Mouse (Mus musculus) embryonic facial prominence, embryonic 11.5 days (tissue): Measurements from ENCODE around the gene Lrrc75a. TPM values are rescaled to one million over a fixed set of nuclear protein-coding genes. Genes with fewer than 3 reads are reported as not detected.

Experiments
- ATAC-seq: fragments of 200-750 bp; cut with Nextera tagmentation; replicated peaks from 2 replicates; pipeline ENCODE4 v1.8.0; 2017; ENCODE audit warnings: low read depth; ENCODE audit not compliant: insufficient number of reproducible peaks, low FRiP score, low TSS enrichment
- DNase-seq: peaks from one replicate; pipeline ENCODE4 v3.0.0-alpha.2; 2015; ENCODE audit warnings: low spot score
- H3K27ac ChIP-seq: fragments of 300-500 bp; sonication (generic); replicated peaks from 2 replicates; pipeline ENCODE4 v1.5.1; 2014; ENCODE audit warnings: mild to moderate bottlenecking, low read depth, low read length, control low read depth
- H3K27me3 ChIP-seq: fragments of 300-500 bp; sonication (generic); 2 replicates; pipeline ENCODE4 v1.6.1; 2014; ENCODE audit warnings: mild to moderate bottlenecking, low read length, moderate library complexity, mixed read lengths; ENCODE audit not compliant: control insufficient read depth, insufficient read depth
- H3K36me3 ChIP-seq: fragments of 300-500 bp; sonication (generic); replicated peaks from 2 replicates; pipeline ENCODE4 v1.6.1; 2014; ENCODE audit warnings: low read depth, mild to moderate bottlenecking, low read length, moderate library complexity, mixed read lengths; ENCODE audit not compliant: control insufficient read depth, insufficient read depth
- H3K4me1 ChIP-seq: fragments of 300-500 bp; sonication (generic); 2 replicates; pipeline ENCODE4 v1.6.1; 2014; ENCODE audit warnings: low read length, mixed read lengths; ENCODE audit not compliant: control insufficient read depth, insufficient read depth
- H3K4me2 ChIP-seq: fragments of 300-500 bp; sonication (generic); 2 replicates; pipeline ENCODE4 v1.6.1; 2014; ENCODE audit warnings: low read depth, mild to moderate bottlenecking, control low read depth, low read length, moderate library complexity
- H3K4me3 ChIP-seq: fragments of 300-500 bp; sonication (generic); 2 replicates; pipeline ENCODE4 v1.5.1; 2014; ENCODE audit warnings: low read depth, low read length, control low read depth
- H3K9ac ChIP-seq: fragments of 300-500 bp; sonication (generic); replicated peaks from 2 replicates; pipeline ENCODE4 v1.6.1; 2014; ENCODE audit warnings: mild to moderate bottlenecking, control low read depth, low read length
- H3K9me3 ChIP-seq: fragments of 300-500 bp; sonication (generic); replicated peaks from 2 replicates; pipeline ENCODE4 v1.6.1; 2016; ENCODE audit warnings: mild to moderate bottlenecking, low read length, inconsistent platforms, mixed read lengths; ENCODE audit not compliant: control insufficient read depth
- WGBS: fragments of 180-500 bp; shearing (Covaris S2); extraction: QIAGEN DNeasy Blood & Tissue Kit; methylation state at CpG from one replicate; pipeline ENCODE4 v1.1.7; 2014; 5-methylcytosine and 5-hydroxymethylcytosine counted together
- polyA plus RNA-seq: library from polyadenylated mRNA; unstranded; fragments of >200 nt; fragmentation: Nextera tagmentation; extraction: Ambion mirVana; gene quantifications from 2 replicates; pipeline ENCODE4 v1.2.1, GENCODE M21; 2014

Gene Lrrc75a
- polyA plus RNA-seq, 1 experiment from 2014 or later: 14.2 TPM

- WGBS: 79% methylated on average over 10 of the region's 10 CpGs
- no peak overlapping the region for H3K27ac ChIP-seq
- H3K4me3 ChIP-seq: no peak overlapping the region
- no peaks in the 10 kb centered on the region for H3K36me3 ChIP-seq
- H3K27me3 ChIP-seq: no peaks in the 10 kb centered on the region
- H3K4me1 ChIP-seq: no peaks in the 10 kb centered on the region
- H3K9ac ChIP-seq: no peak overlapping the region
- H3K9me3 ChIP-seq: no peaks in the 10 kb centered on the region
- ATAC-seq (no peak), DNase-seq (no peak)
- no peak overlapping the region for H3K4me2 ChIP-seq
These were observed 58.9 kb downstream of the Lrrc75a start for GRCm38 (mm10) chr11:62589391-62589790.

GRCm38 (mm10) chr11:62587034-62587433 lies 61.3 kb downstream of the Lrrc75a start:
- Histone ChIP-seq H3K36me3 (no peaks in the 10 kb centered on the region), H3K4me2 (no peak overlapping the region), H3K4me1 (no peaks in the 10 kb centered on the region), H3K9ac (no peak overlapping the region), H3K4me3 (no peak overlapping the region), H3K9me3 (no peaks in the 10 kb centered on the region), H3K27me3 (no peaks in the 10 kb centered on the region), H3K27ac (no peak overlapping the region)
- no peak for DNase-seq
- no peak for ATAC-seq
- 81% methylated on average over 5 of the region's 5 CpGs for WGBS

GRCm38 (mm10) chr11:62584671-62585206 lies 63.6 kb downstream of the Lrrc75a start:
- Histone ChIP-seq H3K27me3 (no peaks in the 10 kb centered on the region), H3K4me2 (no peak overlapping the region), H3K9ac (no peak overlapping the region), H3K4me3 (no peak overlapping the region), H3K27ac (no peak overlapping the region), H3K9me3 (no peaks in the 10 kb centered on the region), H3K36me3 (no peaks in the 10 kb centered on the region), H3K4me1 (no peaks in the 10 kb centered on the region)
- no peak for ATAC-seq
- DNase-seq: no peak
- WGBS: 82% methylated on average over 9 of the region's 9 CpGs

GRCm38 (mm10) chr11:62583031-62583430 lies 65.3 kb downstream of the Lrrc75a start:
- H3K9me3 ChIP-seq: no peaks in the 10 kb centered on the region
- H3K4me1 ChIP-seq: no peaks in the 10 kb centered on the region
- no peaks in the 10 kb centered on the region for H3K36me3 ChIP-seq
- no peak overlapping the region for H3K4me2 ChIP-seq
- H3K27me3 ChIP-seq: no peaks in the 10 kb centered on the region
- WGBS: 79% methylated on average over 6 of the region's 6 CpGs
- DNase-seq (no peak), ATAC-seq (no peak)
- no peak overlapping the region for H3K4me3 ChIP-seq
- no peak overlapping the region for H3K9ac ChIP-seq
- H3K27ac ChIP-seq: no peak overlapping the region

GRCm38 (mm10) chr11:62576530-62577152 lies 71.7 kb downstream of the Lrrc75a start:
- 67% methylated on average over 16 of the region's 16 CpGs for WGBS
- Histone ChIP-seq H3K27ac (no peak overlapping the region), H3K27me3 (no peaks in the 10 kb centered on the region), H3K4me2 (peak overlapping the region; percentile 87), H3K9ac (no peak overlapping the region; the same call in 1 of the 2 replicates), H3K4me3 (no peak overlapping the region), H3K36me3 (no peaks in the 10 kb centered on the region), H3K4me1 (peaks cover 5% of the 10 kb centered on the region), H3K9me3 (no peaks in the 10 kb centered on the region)
- DNase-seq: no peak
- no peak for ATAC-seq

GRCm38 (mm10) chr11:62575659-62576438 lies 72.5 kb downstream of the Lrrc75a start:
- no peak for DNase-seq
- WGBS: 6% methylated on average over 27 of the region's 27 CpGs
- ATAC-seq: peak; percentile 35; the same call in 1 of the 2 replicates
- Histone ChIP-seq H3K4me1 (peaks cover 5% of the 10 kb centered on the region), H3K27me3 (no peaks in the 10 kb centered on the region), H3K27ac (no peak overlapping the region), H3K9ac (peak overlapping the region; percentile 43), H3K4me3 (peak overlapping the region; percentile 39), H3K9me3 (no peaks in the 10 kb centered on the region), H3K4me2 (peak overlapping the region; percentile 87), H3K36me3 (no peaks in the 10 kb centered on the region)

- Histone ChIP-seq H3K27ac (no peak overlapping the region), H3K4me1 (peaks cover 5% of the 10 kb centered on the region), H3K9ac (no peak overlapping the region), H3K36me3 (no peaks in the 10 kb centered on the region), H3K27me3 (no peaks in the 10 kb centered on the region), H3K4me2 (peak overlapping the region; percentile 87), H3K9me3 (no peaks in the 10 kb centered on the region), H3K4me3 (peak overlapping the region; percentile 39)
- peak; percentile 73 for ATAC-seq
- whole genome bisulfite sequencing: 4% methylated on average over 9 of the region's 9 CpGs
- peak; percentile 94 for DNase-seq
These were observed 73.0 kb downstream of the Lrrc75a start for GRCm38 (mm10) chr11:62575297-62575658.

GRCm38 (mm10) chr11:62574703-62575085 lies 73.6 kb downstream of the Lrrc75a start:
- H3K36me3 ChIP-seq: no peaks in the 10 kb centered on the region
- ATAC-seq (no peak), DNase-seq (no peak)
- H3K9me3 ChIP-seq: no peaks in the 10 kb centered on the region
- H3K4me2 ChIP-seq: no peak overlapping the region
- no peak overlapping the region for H3K4me3 ChIP-seq
- no peak overlapping the region for H3K9ac ChIP-seq
- no peaks in the 10 kb centered on the region for H3K27me3 ChIP-seq
- WGBS: 82% methylated on average over 4 of the region's 4 CpGs
- H3K4me1 ChIP-seq: peaks cover 5% of the 10 kb centered on the region
- H3K27ac ChIP-seq: no peak overlapping the region
